11 mouse cellular contexts compared by ENCODE assay signal in the genomic region with DNA sequence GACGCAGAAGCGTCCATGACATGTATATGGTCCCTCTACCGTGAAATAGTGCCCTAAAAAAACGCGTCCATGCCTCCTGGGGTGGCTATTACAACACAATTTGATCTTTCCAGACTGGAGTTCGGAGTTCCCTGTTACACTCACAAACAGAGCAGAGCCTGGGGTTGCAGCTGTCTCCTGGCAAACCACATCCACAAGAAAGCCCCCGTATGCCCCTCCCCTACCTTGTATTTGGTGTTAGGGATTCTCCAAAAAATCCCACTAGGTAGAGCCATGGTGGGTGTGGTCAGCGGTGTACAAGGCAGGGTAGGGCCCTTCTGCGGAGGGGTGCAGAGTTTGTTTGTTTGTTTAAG.
DNase-seq lines count a peak whose midpoint lies in the region; ATAC-seq and TF ChIP-seq lines count a peak whose summit lies in the region.
"Had no signal": no experiment of that assay in that cellular context is flagged by ENCODE, and none has a peak within 500 bp of the region (broad histone marks: within the 10 kb centered on the region; RNA-seq: fewer than 3 reads in every experiment).

No protein-coding gene starts in this region.

- H3K27me3 ChIP-seq in lung, postnatal 0 days (replicated peaks; ENCODE audit: insufficient read depth, low read length), result no peaks in the 10 kb centered on the region
- peaks cover 8% of the 10 kb centered on the region; the same call in 1 of the 2 replicates for H3K27me3 ChIP-seq in hindbrain, embryonic 10.5 days (ENCODE audit: insufficient read depth, poor library complexity, severe bottlenecking)
- H3K27me3 ChIP-seq in liver, embryonic 14.5 days (ENCODE audit: control insufficient read depth, insufficient read depth, low read length), result no peaks in the 10 kb centered on the region
- H3K27me3 ChIP-seq: Patski had no signal

- ATAC-seq in lung, postnatal 0 days, result 0 out of 2 replicates have a peak, but pooled peaks have one; percentile 10
- no peak for ATAC-seq in liver, embryonic 14.5 days (ENCODE audit: insufficient read depth)
- ATAC-seq: Patski had no signal

- peak overlapping the region; percentile 40 for H3K4me2 ChIP-seq in lung, postnatal 0 days (replicated peaks; ENCODE audit: low read depth, low read length)
- H3K4me2 ChIP-seq in liver, embryonic 14.5 days (ENCODE audit: low read depth), result peak overlapping the region; percentile 9; the same call in 1 of the 2 replicates

- no peak for DNase-seq in lung, postnatal 0 days (ENCODE audit: low spot score)
- DNase-seq in lung, postnatal 25 days (ENCODE audit: low spot score), result no peak
- DNase-seq in hindbrain, embryonic 10.5 days (ENCODE audit: low spot score), result no peak
- DNase-seq in liver, embryonic 14.5 days (ENCODE audit: low read depth in 3 of 3, low spot score in 3 of 3), result no peak
- no peak for DNase-seq in c-Kit-positive CD71-positive TER-119-positive erythroid progenitor cells, embryonic 14.5 days (ENCODE audit: low spot score)
- DNase-seq in left cerebral cortex, postnatal 14 days (ENCODE audit: low spot score in 2 of 2), result no peak
- no peak for DNase-seq in layer of hippocampus, adult 9-10 months (ENCODE audit: low spot score)
- DNase-seq: cerebellum, adult 2 months; gastrocnemius, postnatal 14 days had no signal

- no peak overlapping the region for H3K9ac ChIP-seq in lung, postnatal 0 days (replicated peaks; ENCODE audit: low read depth)
- H3K9ac ChIP-seq in liver, embryonic 14.5 days (replicated peaks), result no peak overlapping the region

- no peak for TF ChIP-seq CTCF in lung, postnatal 0 days (IDR thresholded peaks at IDR 0.05)
- no peak for TF ChIP-seq CTCF in liver, embryonic 14.5 days (IDR thresholded peaks at IDR 0.05; ENCODE audit: low read depth)

- H3K36me3 ChIP-seq in lung, postnatal 0 days (ENCODE audit: insufficient read depth, low read length), result no peaks in the 10 kb centered on the region
- no peaks in the 10 kb centered on the region for H3K36me3 ChIP-seq in hindbrain, embryonic 10.5 days
- no peaks in the 10 kb centered on the region for H3K36me3 ChIP-seq in liver, embryonic 14.5 days (replicated peaks; ENCODE audit: control insufficient read depth, insufficient read depth, low read depth)

- H3K4me1 ChIP-seq in lung, postnatal 0 days (ENCODE audit: insufficient read depth, low read depth, low read length), result no peaks in the 10 kb centered on the region
- peaks cover 27% of the 10 kb centered on the region for H3K4me1 ChIP-seq in hindbrain, embryonic 10.5 days (replicated peaks)
- H3K4me1 ChIP-seq in liver, embryonic 14.5 days (replicated peaks; ENCODE audit: control insufficient read depth in 2 of 2, insufficient read depth in 2 of 2, low read length in 1 of 2), result peaks cover 0 to 4% of the 10 kb centered on the region in 2 experiments; a peak in 1 of 4 replicates

- H3K9me3 ChIP-seq in lung, postnatal 0 days (ENCODE audit: low read length), result no peaks in the 10 kb centered on the region
- no peaks in the 10 kb centered on the region for H3K9me3 ChIP-seq in hindbrain, embryonic 10.5 days
- H3K9me3 ChIP-seq in liver, embryonic 14.5 days (ENCODE audit: control insufficient read depth, low read length), result no peaks in the 10 kb centered on the region

- intact Hi-C loops in left cerebral cortex, postnatal 14 days (cut with DNase I), result no loop called here

- H3K27ac ChIP-seq in lung, postnatal 0 days (ENCODE audit: low read length), result no peak overlapping the region
- H3K27ac ChIP-seq in hindbrain, embryonic 10.5 days, result peak overlapping the region; percentile 81
- no peak overlapping the region for H3K27ac ChIP-seq in liver, embryonic 14.5 days
- H3K27ac ChIP-seq: macrophage had no signal

- TF ChIP-seq EP300 in lung, postnatal 0 days (IDR thresholded peaks at IDR 0.05), result no peak
- TF ChIP-seq EP300 in liver, embryonic 14.5 days (IDR thresholded peaks at IDR 0.05; ENCODE audit: low read depth), result no peak

- H3K4me3 ChIP-seq in lung, postnatal 0 days (ENCODE audit: low read depth, low read length), result no peak overlapping the region
- peak overlapping the region; percentile 39 for H3K4me3 ChIP-seq in hindbrain, embryonic 10.5 days
- H3K4me3 ChIP-seq in liver, embryonic 14.5 days (ENCODE audit: insufficient read depth in 1 of 2, low read depth in 2 of 2, low read length in 2 of 2), result no peak overlapping the region

- 20% methylated on average over 9 of the region's 9 CpGs for WGBS in lung, postnatal 0 days
- 12% methylated on average over 9 of the region's 9 CpGs for WGBS in hindbrain, embryonic 10.5 days
- 16% methylated on average over 9 of the region's 9 CpGs for WGBS in liver, embryonic 14.5 days (ENCODE audit: insufficient replicate concordance)
